Mouse (Mus musculus) intestine, postnatal 0 days (tissue): ENCODE results near the gene Sptbn2. TPM values are rescaled to one million over a fixed set of nuclear protein-coding genes. Genes with fewer than 3 reads are reported as not detected.

Experiments used
- ATAC-seq: fragments of 200-750 bp; cut with Nextera tagmentation; 2 replicates; pipeline ENCODE4 v1.8.0; 2017; ENCODE audit warnings: mild to moderate bottlenecking, moderate TSS enrichment, moderate library complexity
- H3K27ac ChIP-seq: fragments of 300-500 bp; sonication (generic); 2 replicates; pipeline ENCODE4 v1.5.1; 2014; ENCODE audit warnings: mild to moderate bottlenecking, low read depth, low read length, moderate library complexity
- H3K27me3 ChIP-seq: fragments of 300-500 bp; sonication (generic); replicated peaks from 2 replicates; pipeline ENCODE4 v1.6.1; 2014; ENCODE audit warnings: low read length, mixed read lengths; ENCODE audit not compliant: control insufficient read depth, insufficient read depth
- H3K36me3 ChIP-seq: fragments of 300-500 bp; sonication (generic); 2 replicates; pipeline ENCODE4 v1.6.1; 2014; ENCODE audit warnings: mild to moderate bottlenecking, moderate library complexity; ENCODE audit not compliant: control insufficient read depth, insufficient read depth
- H3K4me1 ChIP-seq: fragments of 300-500 bp; sonication (generic); replicated peaks from 2 replicates; pipeline ENCODE4 v1.6.1; 2014; ENCODE audit warnings: antibody characterized with exemption, low read length, mixed read lengths; ENCODE audit not compliant: control insufficient read depth, insufficient read depth
- H3K4me2 ChIP-seq: fragments of 300-500 bp; sonication (generic); replicated peaks from 2 replicates; pipeline ENCODE4 v1.6.1; 2014; ENCODE audit warnings: low read depth, mild to moderate bottlenecking, moderate library complexity
- H3K4me3 ChIP-seq: fragments of 300-500 bp; sonication (generic); 2 replicates; pipeline ENCODE4 v1.5.1; 2014; ENCODE audit warnings: low read depth, low read length
- H3K9ac ChIP-seq: fragments of 300-500 bp; sonication (generic); 2 replicates; pipeline ENCODE4 v1.6.1; 2014; ENCODE audit warnings: mild to moderate bottlenecking, low read depth, low read length
- H3K9me3 ChIP-seq: fragments of 300-500 bp; sonication (generic); 2 replicates; pipeline ENCODE4 v1.6.1; 2016; ENCODE audit warnings: mixed run types; ENCODE audit not compliant: control insufficient read depth
- CTCF ChIP-seq: sonication (generic); IDR thresholded peaks from 2 replicates; pipeline ENCODE4 v1.5.1; 2016; ENCODE audit warnings: low read depth, mild to moderate bottlenecking, control low read depth, antibody characterized with exemption, moderate library complexity
- WGBS: fragments of 180-500 bp; shearing (Covaris S2); extraction: QIAGEN DNeasy Blood & Tissue Kit; methylation state at CpG from one replicate; pipeline ENCODE4 v1.1.7; 2014; 5-methylcytosine and 5-hydroxymethylcytosine counted together
- polyA plus RNA-seq: library from polyadenylated mRNA; unstranded; fragments of >200 nt; fragmentation: Nextera tagmentation; extraction: Ambion mirVana; gene quantifications from 2 replicates; pipeline ENCODE4 v1.2.1, GENCODE M21; 2015

The Sptbn2 gene
- polyA plus RNA-seq, 1 experiment from 2014 or later = 0.27 TPM

DNA sequence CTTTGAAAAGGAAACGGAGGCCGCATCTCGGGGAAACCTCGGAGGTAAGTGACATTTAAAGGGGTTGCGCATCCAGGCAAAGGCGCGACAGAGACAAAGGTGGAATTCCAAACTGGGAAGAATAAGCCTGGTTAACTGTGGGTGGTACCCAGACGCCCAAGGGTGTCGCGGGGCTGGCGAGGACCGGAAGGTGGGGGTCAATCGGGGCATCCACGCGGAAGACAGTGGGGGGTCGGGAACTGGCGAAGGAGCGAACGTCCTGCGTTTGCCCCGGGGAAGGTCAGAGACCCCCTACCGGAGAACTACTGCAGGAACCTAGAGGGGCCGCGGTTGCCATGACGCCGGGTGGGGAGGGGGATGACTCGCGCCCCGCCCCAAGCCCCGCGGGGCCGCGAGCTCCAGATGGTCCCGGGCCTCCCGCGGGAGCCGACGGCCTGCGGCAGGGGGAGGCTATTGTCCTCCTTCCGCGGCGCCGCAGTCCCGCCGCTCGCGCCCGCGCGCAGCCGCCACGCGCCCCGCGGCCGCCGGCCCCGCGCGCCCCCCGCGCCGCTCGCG lies 711 bp downstream of the Sptbn2 start:
- no peak overlapping the region for H3K27ac ChIP-seq
- peak overlapping the region; percentile 26 for H3K9ac ChIP-seq
- H3K27me3 ChIP-seq = peaks cover 46% of the 10 kb centered on the region
- no peaks in the 10 kb centered on the region for H3K4me1 ChIP-seq
- ATAC-seq = no peak
- no peaks in the 10 kb centered on the region for H3K36me3 ChIP-seq
- TF ChIP-seq CTCF = no peak
- peak overlapping the region; percentile 81 for H3K4me2 ChIP-seq
- 2% methylated on average over 34 of the region's 65 CpGs for WGBS
- no peaks in the 10 kb centered on the region for H3K9me3 ChIP-seq
- peak overlapping the region; percentile 46 for H3K4me3 ChIP-seq

DNA sequence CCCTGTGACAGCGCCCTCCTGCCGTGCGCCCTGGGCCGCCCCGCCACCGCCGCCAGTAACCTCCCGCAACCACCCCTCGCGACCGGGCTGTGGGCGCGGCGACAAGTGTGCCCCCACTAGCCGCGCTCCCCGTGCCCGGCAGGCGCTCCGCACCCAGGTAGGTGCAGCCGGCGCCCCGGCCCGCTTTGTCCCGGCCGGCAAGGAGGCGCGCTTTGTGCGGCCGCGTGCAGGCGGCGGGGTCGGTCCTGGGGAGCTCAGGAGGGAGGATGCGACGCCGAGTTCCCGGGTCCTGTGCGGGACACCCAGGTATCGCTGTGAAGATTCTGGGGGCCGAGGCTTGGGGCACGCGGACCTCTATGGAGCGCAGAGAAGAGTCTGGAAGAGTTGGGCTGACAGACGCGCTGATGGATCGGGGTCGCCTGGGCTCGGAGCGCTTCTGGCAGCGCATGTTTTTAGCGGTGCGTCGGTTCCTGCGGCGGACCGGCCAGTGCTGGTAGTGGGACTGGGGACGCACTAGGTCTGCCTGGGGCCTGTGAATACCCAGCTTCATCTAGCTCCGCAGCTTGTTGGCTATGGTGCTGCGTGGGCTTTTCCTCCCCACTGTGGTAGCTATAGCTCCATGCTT lies 1.3 kb downstream of the Sptbn2 start:
- TF ChIP-seq CTCF = no peak
- Histone ChIP-seq H3K27ac (no peak overlapping the region), H3K4me1 (no peaks in the 10 kb centered on the region), H3K4me2 (peak overlapping the region; percentile 81), H3K4me3 (peak overlapping the region; percentile 46), H3K27me3 (peaks cover 46% of the 10 kb centered on the region), H3K9me3 (no peaks in the 10 kb centered on the region), H3K9ac (peak overlapping the region; percentile 26), H3K36me3 (no peaks in the 10 kb centered on the region)
- 1% methylated on average over 54 of the region's 60 CpGs for WGBS
- no peak; the same call in 1 of the 2 replicates for ATAC-seq

DNA sequence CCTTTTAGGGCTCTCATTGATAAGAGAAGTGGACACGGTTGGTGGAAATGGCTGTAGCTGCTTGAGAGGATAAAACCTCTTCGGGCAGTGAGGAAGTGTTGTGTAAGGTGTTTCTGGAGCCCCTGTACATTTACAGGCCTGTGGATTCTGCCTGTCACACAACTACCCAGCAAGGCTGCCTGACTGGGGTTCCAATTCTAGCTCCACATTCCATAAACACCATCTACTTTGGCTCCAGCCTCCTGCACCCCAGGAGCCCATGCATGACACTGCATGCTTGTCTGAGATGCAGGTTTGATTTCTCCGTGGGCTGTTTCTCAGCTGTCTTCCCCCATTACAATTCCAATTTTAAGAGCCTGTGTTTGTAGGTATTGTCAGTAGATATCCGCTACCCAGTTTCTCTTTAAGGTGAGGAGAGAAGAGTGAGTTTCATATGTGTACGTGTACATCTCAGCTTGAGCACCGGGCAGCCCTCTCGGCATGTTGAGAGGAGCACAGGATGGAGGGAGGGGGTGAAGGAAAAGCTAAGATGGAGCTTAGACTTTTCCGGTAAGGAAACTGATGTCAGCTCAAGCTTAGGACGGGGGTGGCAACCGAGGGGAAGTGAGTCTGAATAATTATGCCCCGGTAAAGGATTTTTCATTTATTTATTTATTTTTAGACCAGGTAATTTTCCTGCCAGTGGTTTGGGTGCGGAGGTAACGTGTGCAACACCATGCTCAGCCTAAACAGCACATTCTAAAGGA lies 2.0 kb downstream of the Sptbn2 start:
- WGBS = 55% methylated on average over 13 of the region's 13 CpGs
- Histone ChIP-seq H3K36me3 (no peaks in the 10 kb centered on the region), H3K27me3 (peaks cover 46% of the 10 kb centered on the region), H3K27ac (no peak overlapping the region), H3K9me3 (no peaks in the 10 kb centered on the region), H3K4me3 (peak overlapping the region; percentile 46; the same call in 1 of the 2 replicates), H3K9ac (no peak overlapping the region), H3K4me1 (no peaks in the 10 kb centered on the region), H3K4me2 (peak overlapping the region; percentile 81)
- ATAC-seq = no peak
- no peak for TF ChIP-seq CTCF

DNA sequence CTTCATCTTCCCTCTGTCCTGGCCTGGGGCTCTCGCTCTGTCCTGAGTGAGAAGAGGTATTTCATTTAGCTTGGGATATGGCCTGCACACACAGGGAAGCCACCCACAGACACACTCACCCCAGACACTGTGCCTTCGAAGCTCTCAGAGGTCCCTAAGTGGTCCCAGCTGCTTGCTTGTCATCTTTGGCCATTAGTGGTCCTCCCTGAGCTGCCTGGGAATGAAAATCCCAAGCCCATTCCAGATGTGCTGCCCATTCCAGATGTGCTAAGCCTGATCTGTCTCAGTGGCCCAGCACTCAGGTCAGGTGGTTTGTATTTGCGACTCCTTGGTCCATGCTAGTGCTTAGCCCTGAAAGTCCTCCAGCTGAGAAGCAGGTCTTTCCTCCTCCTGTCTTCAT lies 2.9 kb downstream of the Sptbn2 start:
- no peak overlapping the region for H3K4me2 ChIP-seq
- no peak for ATAC-seq
- H3K4me3 ChIP-seq = no peak overlapping the region
- H3K9ac ChIP-seq = no peak overlapping the region
- H3K27me3 ChIP-seq = peaks cover 46% of the 10 kb centered on the region
- H3K27ac ChIP-seq = no peak overlapping the region
- no peaks in the 10 kb centered on the region for H3K4me1 ChIP-seq
- 79% methylated on average over 3 of the region's 3 CpGs for WGBS
- H3K9me3 ChIP-seq = no peaks in the 10 kb centered on the region
- no peaks in the 10 kb centered on the region for H3K36me3 ChIP-seq
- no peak for TF ChIP-seq CTCF

DNA sequence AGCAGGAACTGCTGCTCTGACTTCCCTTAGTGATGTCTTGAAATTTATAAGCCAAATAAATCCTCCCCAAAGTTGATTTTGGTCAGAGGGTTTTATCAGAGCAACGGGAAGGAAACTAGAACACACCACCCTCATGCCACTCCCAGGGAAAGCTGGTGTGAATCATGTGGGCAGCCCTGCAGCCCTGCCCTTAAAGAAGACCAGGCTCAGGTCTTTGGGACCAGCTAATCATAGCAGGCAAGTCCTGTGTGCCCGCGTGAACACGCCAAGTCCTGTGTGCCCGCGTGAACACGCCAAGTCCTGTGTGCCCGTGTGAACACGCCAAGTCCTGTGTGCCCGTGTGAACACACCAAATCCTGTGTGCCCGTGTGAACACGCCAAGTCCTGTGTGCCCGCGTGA lies 5.8 kb downstream of the Sptbn2 start:
- 95% methylated on average over 14 of the region's 14 CpGs for WGBS
- Histone ChIP-seq H3K27ac (no peak overlapping the region), H3K36me3 (no peaks in the 10 kb centered on the region), H3K4me3 (no peak overlapping the region), H3K4me2 (no peak overlapping the region), H3K4me1 (no peaks in the 10 kb centered on the region), H3K27me3 (peaks cover 28% of the 10 kb centered on the region), H3K9me3 (no peaks in the 10 kb centered on the region), H3K9ac (no peak overlapping the region)
- no peak for TF ChIP-seq CTCF
- no peak for ATAC-seq

DNA sequence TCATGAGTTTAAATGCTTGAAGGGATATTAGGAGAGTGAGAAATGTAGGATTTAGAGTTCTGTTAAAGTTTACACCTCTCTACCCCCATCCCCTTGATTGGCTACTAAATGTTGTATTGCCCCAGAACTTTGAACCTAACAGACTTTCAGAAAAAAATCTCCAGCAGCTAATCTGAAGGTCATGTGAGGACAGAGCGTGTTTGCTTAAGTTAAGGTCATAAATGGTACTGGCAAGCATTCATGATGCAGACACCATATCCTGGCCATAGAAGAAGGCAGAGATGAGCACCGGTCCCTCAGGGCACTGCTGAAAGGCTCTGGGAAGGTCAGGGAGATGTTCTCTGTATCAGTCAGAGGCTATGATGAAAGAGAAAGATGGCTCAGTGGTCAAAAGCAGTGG lies 6.3 kb downstream of the Sptbn2 start:
- no peak overlapping the region for H3K27ac ChIP-seq
- TF ChIP-seq CTCF = no peak
- H3K4me2 ChIP-seq = no peak overlapping the region
- H3K4me3 ChIP-seq = no peak overlapping the region
- no peak for ATAC-seq
- H3K27me3 ChIP-seq = peaks cover 23% of the 10 kb centered on the region
- H3K4me1 ChIP-seq = no peaks in the 10 kb centered on the region
- H3K36me3 ChIP-seq = no peaks in the 10 kb centered on the region
- H3K9ac ChIP-seq = no peak overlapping the region
- H3K9me3 ChIP-seq = no peaks in the 10 kb centered on the region
- 70% methylated on average over 2 of the region's 2 CpGs for WGBS
